Mouse (Mus musculus): Measurements from ENCODE around the gene Abi3bp.

DNA sequence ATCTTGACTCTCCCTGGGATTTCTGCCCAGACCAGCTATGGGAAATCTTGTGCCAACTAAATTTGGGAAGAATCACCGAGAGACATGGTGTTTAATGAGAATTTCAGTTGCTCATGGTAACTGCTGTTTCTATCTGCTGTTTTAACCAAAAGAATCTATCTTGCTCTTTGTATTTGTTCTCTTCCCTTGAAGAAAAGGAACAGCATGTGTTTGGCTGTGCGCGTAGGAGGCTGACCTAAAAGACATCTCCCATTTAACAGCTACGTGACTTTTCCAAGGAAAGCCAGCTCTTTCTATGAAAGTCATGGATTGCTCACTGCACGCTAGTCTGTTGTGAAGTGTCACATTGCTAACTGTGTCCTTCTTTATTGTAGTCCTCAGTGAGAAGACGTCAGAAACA is 117.2 kb downstream of the Abi3bp start:
- TF ChIP-seq EP300 (IDR thresholded peaks at IDR 0.05; ENCODE audit: insufficient read depth, low read depth, low read length), result no peak
- no peak for TF ChIP-seq POLR2A (IDR thresholded peaks at IDR 0.05; ENCODE audit: insufficient read depth, low read depth, low read length)
